Mouse (Mus musculus): ENCODE results near the gene Ptar1.

Gene Ptar1

DNA sequence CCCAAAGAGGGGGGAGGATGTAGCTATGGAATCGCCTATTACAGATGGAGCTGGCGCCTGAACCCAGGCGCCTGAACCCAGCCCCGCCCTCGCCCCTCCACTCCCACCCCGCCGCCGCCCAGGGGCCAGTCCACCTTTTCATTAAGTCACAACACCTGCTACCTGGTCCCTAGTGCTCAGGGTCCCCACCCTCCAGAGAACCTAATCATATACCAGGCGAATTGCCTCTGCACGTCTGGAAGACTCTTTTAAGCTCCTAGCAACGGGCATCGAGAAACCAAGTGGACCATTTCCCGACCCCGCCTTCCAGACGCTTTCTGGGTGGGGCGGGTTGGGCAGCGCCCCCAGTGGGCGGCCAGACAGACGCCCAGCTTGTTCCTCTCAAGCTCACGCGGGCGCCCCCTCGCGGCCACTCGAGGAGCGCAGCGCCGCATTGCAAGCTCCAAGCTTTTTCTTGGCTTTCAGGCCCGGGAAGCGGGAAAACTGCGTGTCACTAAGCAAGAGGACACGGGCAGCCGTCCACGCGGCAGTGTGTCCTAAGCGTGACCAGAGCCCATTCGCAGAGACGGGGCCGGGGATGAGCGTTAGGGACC is 70.8 kb downstream of the Ptar1 start:
- peak; percentile 70 to 82 for DNase-seq (ENCODE audit: low read depth in 1 of 2, low spot score in 2 of 2)

- DNase-seq (ENCODE audit: low read depth in 1 of 2, low spot score in 2 of 2), result peak in 1 of 2 experiments; percentile 54
These were observed 71.5 kb downstream of the Ptar1 start, which contains the start of gene Apba1 for GRCm38 (mm10) chr19:23758554-23759321. Gene Apba1 (plus strand): TSS chr19:23758887.

DNA sequence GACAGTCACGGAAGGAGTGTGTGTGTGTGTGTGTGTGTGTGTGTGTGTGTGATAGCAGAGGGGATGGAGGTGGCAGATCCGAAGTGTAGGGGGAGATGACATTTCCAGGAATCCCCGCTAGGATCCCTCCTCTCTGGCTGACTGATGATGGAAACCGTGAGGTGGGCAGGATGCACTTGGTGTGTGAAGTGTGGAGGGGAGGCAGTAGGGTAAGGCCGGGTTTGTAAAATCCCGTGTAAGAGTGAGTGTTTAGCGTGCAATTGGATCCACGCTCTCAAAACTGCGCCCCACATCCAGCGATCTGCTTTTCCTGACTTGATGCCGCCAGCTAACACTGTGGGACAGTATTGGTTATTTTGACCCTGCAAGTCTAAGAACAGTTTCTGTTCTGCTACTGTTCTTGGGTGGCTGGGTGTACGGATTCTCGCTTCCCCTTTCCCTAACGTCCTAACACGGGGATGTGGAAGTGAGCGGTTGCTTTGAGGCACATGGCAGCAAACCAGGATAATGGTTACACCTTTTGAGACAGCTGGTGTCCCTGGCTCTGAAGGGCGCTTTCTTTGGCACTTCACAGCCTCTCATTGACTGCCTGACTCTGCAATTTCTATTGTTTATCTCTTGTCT is 72.2 kb downstream of the Ptar1 start:
- DNase-seq (ENCODE audit: low read depth in 1 of 2, low spot score in 2 of 2), result peak; percentile 63 to 76

- no peak for DNase-seq (ENCODE audit: low read depth in 1 of 2, low spot score in 2 of 2)
These were observed 76.1 kb downstream of the Ptar1 start for GRCm38 (mm10) chr19:23763371-23763770.

DNA sequence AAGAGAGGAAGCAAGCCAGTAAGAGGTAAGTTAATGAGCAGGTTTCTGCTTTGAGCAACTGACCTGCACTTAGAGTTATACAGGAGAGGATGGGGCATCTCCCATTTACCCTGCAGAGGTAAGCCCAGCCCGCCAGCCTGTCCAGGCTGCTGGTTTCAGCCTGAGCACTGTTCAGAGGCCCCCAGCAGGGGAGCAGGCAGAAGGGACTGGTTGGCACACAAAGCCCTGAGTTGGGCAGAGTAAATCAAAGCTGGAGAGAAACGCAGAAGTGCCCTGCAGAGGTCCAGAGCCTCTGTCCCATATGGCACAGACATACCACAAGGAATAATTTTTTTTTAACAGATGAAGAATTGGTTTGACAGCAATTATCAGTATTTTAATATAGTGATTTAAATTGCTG is 76.8 kb downstream of the Ptar1 start:
- no peak for DNase-seq (ENCODE audit: low read depth in 1 of 2, low spot score in 2 of 2)

GRCm38 (mm10) chr19:23768864-23769263 is 81.6 kb downstream of the Ptar1 start:
- DNase-seq (ENCODE audit: low read depth in 1 of 2, low spot score in 2 of 2), result no peak

GRCm38 (mm10) chr19:23770494-23771423 is 83.5 kb downstream of the Ptar1 start:
- no peak for DNase-seq (ENCODE audit: low read depth in 1 of 2, low spot score in 2 of 2)

- DNase-seq (ENCODE audit: low read depth in 1 of 2, low spot score in 2 of 2), result peak; percentile 10 to 29
These were observed 84.7 kb downstream of the Ptar1 start for GRCm38 (mm10) chr19:23771971-23772370.

GRCm38 (mm10) chr19:23775356-23775755 is 88.1 kb downstream of the Ptar1 start:
- DNase-seq (ENCODE audit: low read depth in 1 of 2, low spot score in 2 of 2), result no peak

- no peak for DNase-seq (ENCODE audit: low read depth in 1 of 2, low spot score in 2 of 2)
These were observed 91.9 kb downstream of the Ptar1 start for GRCm38 (mm10) chr19:23779130-23779529.

DNA sequence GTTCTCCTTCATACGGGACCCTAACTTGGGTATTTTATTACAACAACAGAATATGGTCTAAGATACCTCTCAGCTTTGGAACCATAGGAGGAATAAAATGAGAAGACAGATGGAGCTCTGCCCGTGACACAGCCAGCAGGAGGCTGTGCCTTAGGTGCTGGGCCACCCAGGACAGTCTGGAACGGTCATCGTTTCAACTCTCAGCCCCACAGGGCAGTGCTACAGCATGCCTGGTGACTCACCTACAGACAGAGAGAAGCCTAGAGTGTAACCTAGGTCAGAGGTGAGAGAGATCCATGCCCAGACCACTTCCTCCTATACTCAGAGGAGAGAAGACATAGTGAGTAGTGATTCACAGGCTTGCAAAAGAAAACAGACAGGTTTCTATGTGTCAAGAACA is 92.9 kb downstream of the Ptar1 start:
- DNase-seq (ENCODE audit: low read depth in 1 of 2, low spot score in 2 of 2), result no peak
